Mouse (Mus musculus) ES-E14 (cell line): Measurements from ENCODE around the gene Ptprr. TPM values are rescaled to one million over a fixed set of nuclear protein-coding genes. Genes with fewer than 3 reads are reported as not detected.

Experiments
- DNase-seq: peaks from one replicate; pipeline ENCODE4 v3.0.0-alpha.2; 2013; ENCODE audit warnings: low read depth, low spot score
- H3K27ac ChIP-seq: 2 replicates; pipeline ENCODE4 v1.5.1; 2012; ENCODE audit warnings: low read depth, mild to moderate bottlenecking, low read length, moderate library complexity, mixed read lengths; ENCODE audit not compliant: poor library complexity, insufficient read depth, severe bottlenecking
- H3K36me3 ChIP-seq: 2 replicates; pipeline ENCODE4 v1.6.1; 2012; ENCODE audit warnings: mild to moderate bottlenecking, low read length, moderate library complexity, mixed read lengths; ENCODE audit not compliant: control insufficient read depth, poor library complexity, insufficient read depth, severe bottlenecking
- H3K4me1 ChIP-seq, 2 experiments: fragments of 150-350 bp in 1 of 2; sonication (generic) in 1 of 2; 2 replicates each; pipeline ENCODE4 v1.6.1; 2012; ENCODE audit warnings: low read length in 2 of 2, mild to moderate bottlenecking in 1 of 2, mixed read lengths in 1 of 2; ENCODE audit not compliant: control insufficient read depth in 2 of 2, insufficient read depth in 2 of 2, poor library complexity in 1 of 2
- H3K4me3 ChIP-seq, 2 experiments: fragments of 150-350 bp in 1 of 2; sonication (generic) in 1 of 2; 2 replicates each; pipeline ENCODE4 v1.5.1; 2012; ENCODE audit warnings: low read length in 2 of 2, low read depth in 1 of 2, mild to moderate bottlenecking in 1 of 2, mixed read lengths in 1 of 2; ENCODE audit not compliant: insufficient read depth in 1 of 2, poor library complexity in 1 of 2, severe bottlenecking in 1 of 2
- H3K9ac ChIP-seq: 2 replicates; pipeline ENCODE4 v1.6.1; 2012; ENCODE audit warnings: low read depth, mild to moderate bottlenecking, low read length, mixed read lengths; ENCODE audit not compliant: poor library complexity, insufficient read depth, severe bottlenecking
- H3K9me3 ChIP-seq: fragments of 150-350 bp; sonication (generic); 2 replicates; pipeline ENCODE4 v1.6.1; 2012; ENCODE audit warnings: low read depth, mild to moderate bottlenecking, low read length; ENCODE audit not compliant: control insufficient read depth, insufficient read depth
- CHD2 ChIP-seq: IDR thresholded peaks from 2 replicates; pipeline ENCODE4 v1.6.1; 2014; ENCODE audit warnings: mild to moderate bottlenecking, low read depth, low read length, inconsistent platforms
- HCFC1 ChIP-seq: IDR thresholded peaks from 2 replicates; pipeline ENCODE4 v1.6.1; 2012; ENCODE audit warnings: low read length, inconsistent platforms, borderline replicate concordance; ENCODE audit not compliant: insufficient read depth
- MAFK ChIP-seq: IDR thresholded peaks from 2 replicates; pipeline ENCODE4 v1.6.1; 2014; ENCODE audit warnings: mild to moderate bottlenecking, low read depth, low read length, inconsistent platforms; ENCODE audit not compliant: insufficient read depth
- ZC3H11A ChIP-seq: IDR thresholded peaks from 2 replicates; pipeline ENCODE4 v1.6.1; 2012; ENCODE audit warnings: low read depth, mild to moderate bottlenecking, inconsistent platforms, low read length, borderline replicate concordance
- ZNF384 ChIP-seq: IDR thresholded peaks from 2 replicates; pipeline ENCODE4 v1.6.1; 2012; ENCODE audit warnings: low read depth, low read length, inconsistent platforms
- in situ Hi-C, 2 experiments: fragments of 600-800 bp; cut with MboI; formaldehyde crosslinking; loops; one replicate each; pipeline ENCODE4 v1.15.1; 2025; ENCODE audit warnings: low sequenced_read_pairs in 2 of 2, inconsistent platforms in 1 of 2; ENCODE audit not compliant: unreplicated experiment in 2 of 2
- total RNA-seq: library from RNA; depleted of rRNA; stranded (reverse); fragments of 300-350 nt; gene quantifications from 2 replicates; pipeline ENCODE4 v1.2.3, GENCODE M21; 2012

The Ptprr gene
- total RNA-seq, 1 experiment: 0.13 TPM

DNA sequence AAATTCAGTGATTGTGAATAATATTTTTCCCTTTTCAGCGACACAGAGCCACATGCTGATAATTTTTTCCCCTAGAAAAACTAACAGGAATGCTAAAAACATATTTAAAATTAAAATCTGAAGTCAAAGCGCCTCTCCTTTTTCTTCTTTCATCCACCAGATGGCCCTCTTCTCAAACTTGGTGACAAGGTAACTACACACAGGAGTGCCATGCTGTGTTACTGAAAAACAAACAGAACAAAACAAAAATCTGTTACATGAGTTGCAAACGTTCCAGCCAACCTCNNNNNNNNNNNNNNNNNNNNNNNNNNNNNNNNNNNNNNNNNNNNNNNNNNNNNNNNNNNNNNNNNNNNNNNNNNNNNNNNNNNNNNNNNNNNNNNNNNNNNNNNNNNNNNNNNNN is 66.0 kb downstream of the Ptprr start:
- in situ Hi-C loops: no loop called here
- Histone ChIP-seq H3K36me3 (no peaks in the 10 kb centered on the region), H3K27ac (no peak overlapping the region), H3K4me3 (no peak overlapping the region), H3K9me3 (no peaks in the 10 kb centered on the region), H3K4me1 (no peaks in the 10 kb centered on the region; a peak in 1 of 4 replicates), H3K9ac (no peak overlapping the region)
- TF ChIP-seq HCFC1: no peak
- no peak for TF ChIP-seq MAFK
- no peak for TF ChIP-seq ZC3H11A
- TF ChIP-seq CHD2: no peak
- no peak for TF ChIP-seq ZNF384
- no peak for DNase-seq

DNA sequence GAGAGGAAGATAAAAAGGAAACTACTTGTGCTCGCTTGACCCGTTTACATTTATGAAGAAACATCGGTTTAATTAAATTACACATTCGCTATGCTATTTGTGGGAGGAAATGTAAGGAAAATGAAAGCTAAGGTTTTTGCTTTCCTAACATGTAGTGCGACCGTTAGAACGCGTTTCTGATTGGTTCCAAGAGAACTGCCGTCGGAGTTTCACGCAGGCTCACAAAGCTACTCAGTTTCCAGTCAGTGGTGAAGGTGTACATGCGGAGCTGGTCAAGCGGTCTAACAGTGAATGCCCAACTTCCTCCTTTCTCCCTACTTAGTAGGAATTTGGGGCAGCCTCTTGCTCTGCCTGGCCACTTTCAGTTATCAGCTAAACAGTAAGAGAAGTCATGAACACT is 78.5 kb downstream of the Ptprr start:
- H3K9me3 ChIP-seq: no peaks in the 10 kb centered on the region
- no peaks in the 10 kb centered on the region for H3K4me1 ChIP-seq
- no peak overlapping the region for H3K9ac ChIP-seq
- no peak for DNase-seq
- H3K27ac ChIP-seq: no peak overlapping the region
- no peak overlapping the region for H3K4me3 ChIP-seq
- in situ Hi-C loops: no loop called here
- TF ChIP-seq CHD2 (no peak), ZNF384 (no peak), ZC3H11A (no peak), HCFC1 (no peak), MAFK (no peak)
- no peaks in the 10 kb centered on the region for H3K36me3 ChIP-seq

DNA sequence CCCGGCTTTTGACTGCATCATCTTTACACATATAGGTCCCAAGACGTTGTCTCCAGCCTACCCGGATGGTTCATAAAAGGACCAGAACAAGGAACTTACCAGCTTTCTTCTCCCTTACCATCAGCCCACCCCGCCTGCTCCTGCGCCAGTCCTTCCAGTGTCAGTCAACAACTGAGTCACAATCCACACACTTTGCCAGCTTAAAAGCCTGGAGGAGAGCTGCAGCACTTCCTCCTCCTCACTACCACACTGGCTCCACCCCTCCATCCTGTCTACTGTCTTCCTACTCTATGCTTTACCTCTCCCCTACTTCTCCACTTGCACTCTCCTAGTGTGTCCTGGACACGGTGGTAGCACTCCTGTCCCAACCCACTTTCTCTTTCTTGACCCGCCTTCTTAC is 80.5 kb downstream of the Ptprr start:
- Histone ChIP-seq H3K4me3 (no peak overlapping the region), H3K9me3 (no peaks in the 10 kb centered on the region), H3K36me3 (no peaks in the 10 kb centered on the region), H3K9ac (no peak overlapping the region), H3K4me1 (no peaks in the 10 kb centered on the region), H3K27ac (no peak overlapping the region)
- DNase-seq: no peak
- in situ Hi-C loops: no loop called here
- TF ChIP-seq ZNF384 (no peak), MAFK (no peak), ZC3H11A (no peak), HCFC1 (no peak), CHD2 (no peak)

- no peaks in the 10 kb centered on the region for H3K36me3 ChIP-seq
- no peak overlapping the region for H3K9ac ChIP-seq
- H3K9me3 ChIP-seq: no peaks in the 10 kb centered on the region
- TF ChIP-seq MAFK: no peak
- TF ChIP-seq ZC3H11A: no peak
- TF ChIP-seq CHD2: no peak
- TF ChIP-seq ZNF384: no peak
- TF ChIP-seq HCFC1: no peak
- no peak overlapping the region for H3K27ac ChIP-seq
- DNase-seq: no peak
- no peak overlapping the region for H3K4me3 ChIP-seq
- H3K4me1 ChIP-seq: no peaks in the 10 kb centered on the region
- in situ Hi-C loops: no loop called here
Observed at GRCm38 (mm10) chr10:116108176-116108575, 90.2 kb downstream of the Ptprr start.

DNA sequence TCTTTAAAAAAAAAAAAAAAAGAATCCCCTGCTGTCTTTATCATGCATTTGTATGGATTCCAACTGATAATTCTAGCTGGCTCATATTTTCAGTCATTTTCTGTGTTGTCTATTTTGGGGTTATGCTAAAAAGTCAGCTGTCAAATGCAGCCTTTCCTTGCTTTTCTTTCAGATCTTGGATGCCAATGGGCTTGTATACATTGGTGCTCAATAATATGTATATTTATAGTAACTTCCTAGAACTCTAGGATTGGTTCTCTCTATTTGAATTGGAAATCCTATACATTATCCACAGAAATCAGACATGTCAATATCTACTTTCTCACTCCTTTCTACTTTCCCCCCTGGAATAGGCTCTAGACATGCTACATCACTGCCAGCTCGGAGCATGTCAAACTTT is 90.7 kb downstream of the Ptprr start:
- Histone ChIP-seq H3K9me3 (no peaks in the 10 kb centered on the region), H3K36me3 (no peaks in the 10 kb centered on the region), H3K4me1 (no peaks in the 10 kb centered on the region), H3K27ac (no peak overlapping the region), H3K9ac (no peak overlapping the region), H3K4me3 (no peak overlapping the region)
- TF ChIP-seq CHD2: no peak
- TF ChIP-seq MAFK: no peak
- no peak for TF ChIP-seq ZNF384
- no peak for TF ChIP-seq HCFC1
- TF ChIP-seq ZC3H11A: no peak
- in situ Hi-C loops: no loop called here
- no peak for DNase-seq
